Mouse (Mus musculus) heart, embryonic 16.5 days (tissue): ENCODE measurements around the gene Dnaic2. TPM values are rescaled to one million over a fixed set of nuclear protein-coding genes. Genes with fewer than 3 reads are reported as not detected.

Experiments used
- ATAC-seq: fragments of 200-750 bp; cut with Nextera tagmentation; replicated peaks from 2 replicates; pipeline ENCODE4 v1.8.0; 2017; ENCODE audit warnings: moderate number of reproducible peaks; ENCODE audit not compliant: insufficient read depth, low FRiP score; ENCODE audit errors: extremely low read depth
- H3K27ac ChIP-seq: fragments of 300-500 bp; sonication (generic); 2 replicates; pipeline ENCODE4 v1.5.1; 2014; ENCODE audit warnings: mild to moderate bottlenecking, low read length, control low read depth, moderate library complexity
- H3K27me3 ChIP-seq: fragments of 300-500 bp; sonication (generic); 2 replicates; pipeline ENCODE4 v1.6.1; 2014; ENCODE audit warnings: low read length, mixed read lengths; ENCODE audit not compliant: control insufficient read depth, insufficient read depth
- H3K36me3 ChIP-seq: fragments of 300-500 bp; sonication (generic); 2 replicates; pipeline ENCODE4 v1.6.1; 2014; ENCODE audit not compliant: control insufficient read depth, insufficient read depth
- H3K4me1 ChIP-seq: fragments of 300-500 bp; sonication (generic); 2 replicates; pipeline ENCODE4 v1.6.1; 2014; ENCODE audit warnings: low read length, mixed read lengths; ENCODE audit not compliant: control insufficient read depth, insufficient read depth
- H3K4me2 ChIP-seq: fragments of 300-500 bp; sonication (generic); 2 replicates; pipeline ENCODE4 v1.6.1; 2014; ENCODE audit warnings: low read depth, mild to moderate bottlenecking, control low read depth, low read length
- H3K4me3 ChIP-seq: fragments of 300-500 bp; sonication (generic); 2 replicates; pipeline ENCODE4 v1.5.1; 2014; ENCODE audit warnings: mild to moderate bottlenecking, control low read depth, low read length
- H3K9ac ChIP-seq: fragments of 300-500 bp; sonication (generic); 2 replicates; pipeline ENCODE4 v1.6.1; 2014; ENCODE audit warnings: low read length, control low read depth
- H3K9me3 ChIP-seq: fragments of 300-500 bp; sonication (generic); replicated peaks from 2 replicates; pipeline ENCODE4 v1.6.1; 2016; ENCODE audit warnings: low read length; ENCODE audit not compliant: control insufficient read depth
- WGBS: fragments of 180-500 bp; shearing (Covaris S2); extraction: QIAGEN DNeasy Blood & Tissue Kit; methylation state at CpG from one replicate; pipeline ENCODE4 v1.1.7; 2014; 5-methylcytosine and 5-hydroxymethylcytosine counted together
- polyA plus RNA-seq: library from polyadenylated mRNA; unstranded; fragments of >200 nt; fragmentation: Nextera tagmentation; extraction: Ambion mirVana; gene quantifications from 2 replicates; pipeline ENCODE4 v1.2.1, GENCODE M21; 2015

The Dnaic2 gene
- polyA plus RNA-seq, 1 experiment from 2014 or later, result 1.1 TPM

GRCm38 (mm10) chr11:114790841-114791240, 63.6 kb downstream of the Dnaic2 start:
- WGBS, result 31% methylated on average over 4 of the region's 4 CpGs
- peaks cover 12% of the 10 kb centered on the region for H3K4me1 ChIP-seq
- H3K27ac ChIP-seq, result no peak overlapping the region
- H3K9ac ChIP-seq, result no peak overlapping the region
- H3K27me3 ChIP-seq, result peaks cover 81% of the 10 kb centered on the region
- no peak overlapping the region for H3K4me3 ChIP-seq
- no peaks in the 10 kb centered on the region for H3K36me3 ChIP-seq
- no peak for ATAC-seq
- no peak overlapping the region for H3K4me2 ChIP-seq
- H3K9me3 ChIP-seq, result no peaks in the 10 kb centered on the region

- Histone ChIP-seq H3K9me3 (no peaks in the 10 kb centered on the region), H3K36me3 (no peaks in the 10 kb centered on the region), H3K4me3 (peak overlapping the region; percentile 41), H3K27ac (no peak overlapping the region), H3K9ac (no peak overlapping the region), H3K27me3 (peaks cover 75% of the 10 kb centered on the region), H3K4me2 (peak overlapping the region; percentile 67), H3K4me1 (peaks cover 9% of the 10 kb centered on the region)
- 3% methylated on average over 50 of the region's 50 CpGs for WGBS
- no peak for ATAC-seq
Observed at GRCm38 (mm10) chr11:114791351-114791889, 64.2 kb downstream of the Dnaic2 start.

DNA sequence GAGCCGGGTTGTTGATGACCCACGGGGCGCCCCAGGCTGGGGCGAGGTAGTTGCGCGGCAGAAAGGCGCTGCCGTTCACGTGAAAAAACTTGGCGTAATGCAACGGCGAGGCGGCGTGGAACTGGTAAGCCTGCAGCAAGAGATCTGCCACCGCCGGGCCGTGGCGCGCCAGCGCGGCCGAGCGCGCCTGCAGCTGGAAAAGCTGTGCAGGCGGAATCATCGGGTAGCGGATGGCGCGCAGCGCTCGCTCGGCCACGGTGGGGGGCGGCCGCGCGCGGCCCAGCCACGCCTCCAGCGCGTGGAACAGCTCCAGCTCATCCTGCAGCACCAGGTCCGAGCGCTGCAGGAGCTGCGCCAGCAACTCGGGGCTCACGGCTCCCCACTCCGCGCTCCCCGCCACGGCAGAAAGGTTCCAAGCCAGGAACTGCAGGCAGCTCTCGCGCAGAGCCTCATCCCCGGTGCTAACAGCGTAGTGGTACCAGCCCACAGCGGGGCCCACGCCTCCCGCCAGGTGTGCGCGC, 64.7 kb downstream of the Dnaic2 start:
- peak overlapping the region; percentile 67 for H3K4me2 ChIP-seq
- ATAC-seq, result no peak
- H3K4me3 ChIP-seq, result peak overlapping the region; percentile 41
- H3K27me3 ChIP-seq, result peaks cover 70% of the 10 kb centered on the region
- H3K4me1 ChIP-seq, result peaks cover 7% of the 10 kb centered on the region
- no peaks in the 10 kb centered on the region for H3K36me3 ChIP-seq
- WGBS, result 1% methylated on average over 58 of the region's 59 CpGs
- H3K9me3 ChIP-seq, result no peaks in the 10 kb centered on the region
- H3K27ac ChIP-seq, result no peak overlapping the region
- no peak overlapping the region; the same call in 1 of the 2 replicates for H3K9ac ChIP-seq

DNA sequence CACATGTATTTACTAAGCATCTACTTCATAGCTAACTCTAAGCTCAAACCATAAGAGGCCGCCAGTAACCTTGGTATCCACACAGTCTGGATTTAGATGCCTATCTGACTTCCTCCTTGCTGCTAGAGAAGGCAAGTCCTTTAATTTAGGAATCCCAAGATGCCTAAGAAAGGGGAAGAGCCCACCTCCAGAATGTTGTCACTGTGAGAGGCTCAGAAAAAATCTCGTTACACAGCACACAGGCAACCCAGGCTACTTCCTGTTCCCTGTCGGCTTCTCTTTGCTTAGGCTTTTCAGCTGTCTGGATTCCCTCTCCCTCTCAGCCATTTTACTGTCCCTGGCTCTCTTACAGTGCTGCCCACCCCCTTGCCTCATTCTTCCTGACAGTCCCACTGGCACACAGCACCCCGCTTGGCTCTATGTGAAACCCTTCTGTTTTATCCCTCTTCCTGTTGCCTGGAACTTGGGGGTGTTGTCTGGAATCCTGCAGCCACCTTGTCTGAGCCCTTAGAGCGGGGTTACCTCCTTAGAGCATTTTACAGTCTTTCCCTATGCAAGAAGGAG, 65.8 kb downstream of the Dnaic2 start:
- WGBS, result 44% methylated on average over 5 of the region's 5 CpGs
- Histone ChIP-seq H3K27ac (no peak overlapping the region), H3K4me3 (no peak overlapping the region), H3K4me1 (peaks cover 7% of the 10 kb centered on the region), H3K4me2 (no peak overlapping the region), H3K9me3 (no peaks in the 10 kb centered on the region), H3K27me3 (peaks cover 60% of the 10 kb centered on the region), H3K9ac (no peak overlapping the region), H3K36me3 (no peaks in the 10 kb centered on the region)
- ATAC-seq, result no peak

- H3K4me2 ChIP-seq, result no peak overlapping the region
- H3K4me1 ChIP-seq, result peaks cover 7% of the 10 kb centered on the region
- no peaks in the 10 kb centered on the region for H3K36me3 ChIP-seq
- no peak overlapping the region for H3K4me3 ChIP-seq
- WGBS, result 53% methylated on average over 19 of the region's 19 CpGs
- ATAC-seq, result no peak
- H3K27ac ChIP-seq, result no peak overlapping the region
- H3K9me3 ChIP-seq, result no peaks in the 10 kb centered on the region
- H3K9ac ChIP-seq, result no peak overlapping the region
- H3K27me3 ChIP-seq, result peaks cover 52% of the 10 kb centered on the region
Observed at GRCm38 (mm10) chr11:114793868-114794545, 66.8 kb downstream of the Dnaic2 start.

DNA sequence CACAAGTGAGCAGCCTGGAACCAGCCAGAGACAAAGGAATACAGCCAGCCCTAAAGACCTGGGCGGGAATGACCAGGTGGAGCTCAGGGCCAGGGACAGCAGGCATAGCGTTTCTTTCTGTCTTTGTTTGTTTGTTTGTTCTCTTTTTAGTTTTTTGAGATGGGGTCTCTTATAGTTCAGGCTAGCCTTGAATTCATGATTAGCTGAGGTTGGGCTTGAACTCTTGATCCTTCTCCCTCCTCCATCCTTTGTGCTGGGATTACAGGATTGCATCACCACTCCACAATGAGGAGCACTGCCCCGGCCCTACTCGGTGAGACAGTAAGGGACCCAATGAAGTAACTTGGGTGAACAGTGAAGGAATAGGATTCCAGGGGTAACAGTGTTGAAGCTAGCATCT, 67.5 kb downstream of the Dnaic2 start:
- Histone ChIP-seq H3K4me2 (no peak overlapping the region), H3K9ac (no peak overlapping the region), H3K27ac (no peak overlapping the region), H3K36me3 (no peaks in the 10 kb centered on the region), H3K27me3 (peaks cover 46% of the 10 kb centered on the region), H3K4me1 (peaks cover 7% of the 10 kb centered on the region), H3K9me3 (no peaks in the 10 kb centered on the region), H3K4me3 (no peak overlapping the region)
- 54% methylated on average over 4 of the region's 4 CpGs for WGBS
- ATAC-seq, result no peak

- Histone ChIP-seq H3K27me3 (peaks cover 40% of the 10 kb centered on the region), H3K9ac (peak overlapping the region; percentile 38; the same call in 1 of the 2 replicates)
- peak; percentile 60; the same call in 1 of the 2 replicates for ATAC-seq
Observed at GRCm38 (mm10) chr11:114795231-114795746, 68.1 kb downstream of the Dnaic2 start.

DNA sequence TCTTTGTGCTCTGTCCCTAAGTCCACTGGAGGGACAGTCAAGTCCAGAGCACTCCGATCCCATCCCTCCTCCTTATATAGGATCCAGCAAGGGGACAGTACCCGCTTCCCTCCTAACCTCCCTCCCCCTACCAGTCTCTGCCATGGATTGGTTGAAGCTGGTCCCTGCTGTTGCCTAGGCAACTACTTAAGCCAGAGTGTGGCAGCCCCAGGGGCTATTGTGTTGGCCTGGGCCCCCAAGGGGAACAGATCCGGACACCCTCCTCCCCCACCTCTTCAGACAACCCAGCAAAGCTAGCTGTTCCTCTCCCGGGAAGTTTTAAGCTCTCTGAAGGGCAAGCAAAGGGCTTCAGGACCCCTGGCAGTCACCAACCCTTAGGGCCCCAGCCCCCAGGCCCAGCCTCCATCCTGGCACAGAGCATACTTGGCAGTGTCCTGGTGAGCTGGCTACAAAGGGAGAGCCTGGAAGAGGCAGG, 68.7 kb downstream of the Dnaic2 start, which contains the start of gene Btbd17:
TSS of gene Btbd17 (minus strand) at position 98 of the 475 bp plus-strand sequence.
- H3K9ac ChIP-seq, result peak within 1 kb of the TSS; percentile 38; the same call in 1 of the 2 replicates
- no peak for ATAC-seq
- peak within 1 kb of the TSS; percentile 47 for H3K4me3 ChIP-seq
- no peaks in the 10 kb centered on the region for H3K9me3 ChIP-seq
- no peak within 1 kb of the TSS for H3K27ac ChIP-seq
- peaks cover 7% of the 10 kb centered on the region for H3K4me1 ChIP-seq
- WGBS, result 10% methylated on average over 4 of the region's 4 CpGs
- no peaks in the 10 kb centered on the region for H3K36me3 ChIP-seq
- peak within 1 kb of the TSS; percentile 66 for H3K4me2 ChIP-seq
- H3K27me3 ChIP-seq, result peaks cover 34% of the 10 kb centered on the region

More at GRCm38 (mm10) chr11:114795231-114795746, 68.1 kb downstream of the Dnaic2 start:
- peaks cover 7% of the 10 kb centered on the region for H3K4me1 ChIP-seq
- H3K36me3 ChIP-seq, result no peaks in the 10 kb centered on the region
- H3K9me3 ChIP-seq, result no peaks in the 10 kb centered on the region
- H3K27ac ChIP-seq, result no peak overlapping the region
- H3K4me2 ChIP-seq, result peak overlapping the region; percentile 66
- 3% methylated on average over 7 of the region's 7 CpGs for WGBS
- peak overlapping the region; percentile 47 for H3K4me3 ChIP-seq
